Mouse (Mus musculus) liver, embryonic 13.5 days (tissue): Measurements from ENCODE around the gene Cenps. TPM values are rescaled to one million over a fixed set of nuclear protein-coding genes. Genes with fewer than 3 reads are reported as not detected.

Experiments used
- ATAC-seq: fragments of 200-750 bp; cut with Nextera tagmentation; 2 replicates; pipeline ENCODE4 v1.8.0; 2017; ENCODE audit warnings: low read depth, mild to moderate bottlenecking, moderate number of reproducible peaks, moderate library complexity
- DNase-seq: peaks from one replicate; pipeline ENCODE4 v3.0.0; 2022
- H3K27ac ChIP-seq: fragments of 300-500 bp; sonication (generic); 2 replicates; pipeline ENCODE4 v1.5.1; 2015; ENCODE audit warnings: moderate library complexity, mild to moderate bottlenecking, inconsistent platforms
- H3K27me3 ChIP-seq: fragments of 300-500 bp; sonication (generic); 2 replicates; pipeline ENCODE4 v1.6.1; 2015; ENCODE audit warnings: mild to moderate bottlenecking, inconsistent platforms
- H3K36me3 ChIP-seq: fragments of 300-500 bp; sonication (generic); 2 replicates; pipeline ENCODE4 v1.6.1; 2015; ENCODE audit warnings: mild to moderate bottlenecking, inconsistent platforms
- H3K4me1 ChIP-seq: fragments of 300-500 bp; sonication (generic); replicated peaks from 2 replicates; pipeline ENCODE4 v1.6.1; 2015; ENCODE audit warnings: inconsistent platforms
- H3K4me2 ChIP-seq: fragments of 300-500 bp; sonication (generic); 2 replicates; pipeline ENCODE4 v1.6.1; 2015; ENCODE audit warnings: inconsistent platforms, mild to moderate bottlenecking, moderate library complexity
- H3K4me3 ChIP-seq: fragments of 300-500 bp; sonication (generic); replicated peaks from 2 replicates; pipeline ENCODE4 v1.5.1; 2015; ENCODE audit warnings: mild to moderate bottlenecking, inconsistent platforms
- H3K9ac ChIP-seq: fragments of 300-500 bp; sonication (generic); 2 replicates; pipeline ENCODE4 v1.6.1; 2015; ENCODE audit warnings: mild to moderate bottlenecking, inconsistent platforms
- H3K9me3 ChIP-seq: fragments of 300-500 bp; sonication (generic); replicated peaks from 2 replicates; pipeline ENCODE4 v1.6.1; 2016; ENCODE audit warnings: inconsistent platforms
- WGBS: fragments of 180-500 bp; shearing (Covaris S2); methylation state at CpG from one replicate; pipeline ENCODE4 v1.1.7; 2015; ENCODE audit not compliant: insufficient replicate concordance; 5-methylcytosine and 5-hydroxymethylcytosine counted together
- polyA plus RNA-seq: library from polyadenylated mRNA; unstranded; fragments of >200 nt; fragmentation: Nextera tagmentation; extraction: Ambion mirVana; gene quantifications from 2 replicates; pipeline ENCODE4 v1.2.1, GENCODE M21; 2015

Cenps gene
- polyA plus RNA-seq, 1 experiment from 2014 or later: 20.7 TPM

- H3K36me3 ChIP-seq: peaks cover 99% of the 10 kb centered on the region
- ATAC-seq (peak; percentile 34; the same call in 1 of the 2 replicates), DNase-seq (no peak)
These were observed 18.3 kb upstream of the Cenps start for GRCm38 (mm10) chr4:149155711-149156110.

DNA sequence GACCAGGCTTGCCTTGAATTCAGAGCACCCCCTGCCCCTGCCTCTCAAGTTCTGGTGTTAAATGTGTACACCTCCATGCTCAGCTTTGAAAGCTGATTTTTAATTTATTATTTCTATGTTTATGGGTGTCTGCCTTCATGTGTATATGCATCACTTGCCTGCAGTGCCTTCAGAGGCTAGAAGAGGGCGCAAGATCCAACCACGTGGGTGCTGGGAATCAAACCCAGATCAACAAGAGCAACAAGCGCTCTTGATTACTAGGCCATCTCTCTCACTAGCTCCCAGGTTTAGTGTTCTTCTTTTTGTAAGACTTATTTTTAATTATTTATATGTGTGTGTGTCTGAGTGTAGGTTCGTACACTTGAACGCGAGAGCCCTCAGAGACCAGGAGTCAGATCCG is 17.4 kb upstream of the Cenps start:
- H3K9ac ChIP-seq: no peak overlapping the region
- no peak overlapping the region for H3K4me3 ChIP-seq
- no peak overlapping the region for H3K27ac ChIP-seq
- H3K36me3 ChIP-seq: peaks cover 98% of the 10 kb centered on the region
- DNase-seq (no peak), ATAC-seq (no peak)
- peaks cover 8% of the 10 kb centered on the region for H3K4me1 ChIP-seq
- no peaks in the 10 kb centered on the region for H3K27me3 ChIP-seq
- no peak overlapping the region for H3K4me2 ChIP-seq
- 91% methylated on average over 7 of the region's 7 CpGs for WGBS
- no peaks in the 10 kb centered on the region for H3K9me3 ChIP-seq

More at GRCm38 (mm10) chr4:149155711-149156110, 18.3 kb upstream of the Cenps start:
- Histone ChIP-seq H3K27ac (no peak overlapping the region), H3K4me3 (no peak overlapping the region), H3K4me1 (peaks cover 2% of the 10 kb centered on the region), H3K9me3 (no peaks in the 10 kb centered on the region), H3K27me3 (no peaks in the 10 kb centered on the region), H3K9ac (no peak overlapping the region), H3K4me2 (no peak overlapping the region)
- WGBS: 67% methylated on average over 6 of the region's 6 CpGs

DNA sequence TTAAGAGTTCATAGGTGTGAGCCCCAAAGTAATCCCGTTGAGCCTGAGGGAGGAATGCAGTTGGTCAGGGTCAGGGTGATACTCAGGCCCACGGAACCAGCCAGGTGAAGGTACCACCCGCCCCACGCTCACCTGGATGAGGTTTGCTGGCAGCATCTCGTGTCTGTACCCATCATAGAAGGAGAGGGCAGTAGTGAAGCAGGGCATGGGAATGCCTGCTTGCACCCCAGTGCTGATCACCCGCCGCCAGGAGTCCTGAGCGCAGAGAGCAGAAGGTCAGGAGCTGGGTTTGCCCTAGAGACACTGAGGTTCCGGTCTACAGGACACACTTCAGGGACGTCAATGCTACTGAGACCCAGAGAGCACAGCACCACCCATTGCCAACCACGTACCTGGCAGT is 13.3 kb upstream of the Cenps start:
- DNase-seq (no peak), ATAC-seq (no peak)
- Histone ChIP-seq H3K4me1 (peaks cover 37% of the 10 kb centered on the region), H3K36me3 (peaks cover 65% of the 10 kb centered on the region), H3K9me3 (no peaks in the 10 kb centered on the region), H3K4me2 (no peak overlapping the region), H3K9ac (no peak overlapping the region), H3K27me3 (no peaks in the 10 kb centered on the region), H3K27ac (peak overlapping the region; percentile 48), H3K4me3 (no peak overlapping the region)
- WGBS: 83% methylated on average over 11 of the region's 11 CpGs

DNA sequence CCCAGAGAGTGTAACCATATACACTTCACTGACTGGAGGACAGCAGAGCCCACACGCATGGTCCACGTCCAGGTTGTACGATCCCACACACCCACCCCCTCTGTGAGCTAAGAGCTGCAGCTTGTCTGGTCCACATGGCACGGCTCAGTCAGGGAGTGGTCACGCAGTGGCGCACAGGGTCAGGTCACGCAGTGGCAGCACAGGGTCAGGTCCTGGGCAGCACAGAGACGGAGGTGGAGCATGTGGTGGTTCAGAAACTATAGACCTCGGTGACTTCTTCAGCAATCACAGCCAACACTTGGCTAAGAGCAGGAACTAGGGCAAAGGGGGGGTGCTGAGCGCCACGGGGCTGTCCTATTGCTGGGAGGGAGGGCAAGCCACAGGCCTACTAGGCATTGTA is 12.8 kb upstream of the Cenps start:
- Histone ChIP-seq H3K9ac (no peak overlapping the region), H3K9me3 (no peaks in the 10 kb centered on the region), H3K27ac (peak overlapping the region; percentile 48), H3K36me3 (peaks cover 60% of the 10 kb centered on the region), H3K4me1 (peaks cover 37% of the 10 kb centered on the region), H3K4me2 (no peak overlapping the region), H3K27me3 (peaks cover 1% of the 10 kb centered on the region; the same call in 1 of the 2 replicates), H3K4me3 (no peak overlapping the region)
- 71% methylated on average over 11 of the region's 11 CpGs for WGBS
- DNase-seq: no peak
- ATAC-seq: peak; percentile 41

DNA sequence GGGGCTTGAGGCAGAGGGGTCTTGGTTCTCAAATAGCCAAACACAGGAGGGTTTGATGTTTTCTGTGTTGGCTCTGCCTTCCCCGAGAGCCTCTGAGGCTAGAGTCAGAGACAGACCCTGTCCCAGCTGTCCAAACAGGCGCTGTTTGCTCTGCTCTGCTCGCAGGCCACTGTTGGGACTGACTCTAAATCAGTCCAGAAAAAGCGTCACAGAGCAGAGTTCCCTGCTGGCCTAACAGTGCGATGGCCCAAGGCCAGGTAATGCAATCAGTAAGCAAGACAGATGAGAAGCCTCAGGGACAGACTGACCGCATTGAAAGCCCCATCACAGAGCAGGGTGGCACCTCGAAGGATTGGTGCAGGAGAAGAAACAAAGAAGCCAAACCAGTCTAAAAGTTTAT is 12.2 kb upstream of the Cenps start:
- Histone ChIP-seq H3K4me2 (no peak overlapping the region), H3K27ac (peak overlapping the region; percentile 48; the same call in 1 of the 2 replicates), H3K36me3 (peaks cover 54% of the 10 kb centered on the region), H3K9ac (no peak overlapping the region), H3K9me3 (no peaks in the 10 kb centered on the region), H3K27me3 (peaks cover 3% of the 10 kb centered on the region; the same call in 1 of the 2 replicates), H3K4me1 (peaks cover 37% of the 10 kb centered on the region), H3K4me3 (no peak overlapping the region)
- DNase-seq: no peak
- peak; percentile 62 for ATAC-seq
- WGBS: 71% methylated on average over 7 of the region's 7 CpGs

- DNase-seq (no peak), ATAC-seq (no peak)
- Histone ChIP-seq H3K36me3 (peaks cover 49% of the 10 kb centered on the region), H3K9ac (no peak overlapping the region), H3K4me3 (no peak overlapping the region), H3K4me1 (peaks cover 37% of the 10 kb centered on the region), H3K27me3 (peaks cover 3% of the 10 kb centered on the region; the same call in 1 of the 2 replicates), H3K4me2 (no peak overlapping the region), H3K27ac (peak overlapping the region; percentile 30; the same call in 1 of the 2 replicates), H3K9me3 (no peaks in the 10 kb centered on the region)
- 61% methylated on average over 9 of the region's 9 CpGs for WGBS
These were observed 11.8 kb upstream of the Cenps start for GRCm38 (mm10) chr4:149149196-149149595.

DNA sequence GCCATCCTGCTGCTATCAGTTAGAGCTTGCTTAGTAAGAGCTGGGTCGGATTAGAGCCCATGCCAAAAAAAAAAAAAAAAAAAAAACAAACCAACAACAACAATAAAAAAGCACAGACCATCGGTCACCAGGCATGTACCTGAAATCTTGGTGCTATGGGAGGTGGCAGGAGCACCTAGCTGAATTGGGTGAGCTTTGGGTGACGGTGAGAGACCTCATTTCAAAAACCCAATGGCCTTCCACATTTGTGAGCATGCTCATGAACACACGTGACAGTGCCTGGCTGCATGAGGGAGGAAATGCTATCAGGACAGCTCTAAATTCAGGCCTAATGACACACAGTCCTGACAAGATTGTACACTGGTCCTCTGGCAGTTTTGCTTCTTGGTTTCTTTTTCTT is 10.7 kb upstream of the Cenps start:
- peaks cover 3% of the 10 kb centered on the region; the same call in 1 of the 2 replicates for H3K27me3 ChIP-seq
- WGBS: 48% methylated on average over 4 of the region's 4 CpGs
- no peak overlapping the region for H3K4me2 ChIP-seq
- no peak overlapping the region for H3K4me3 ChIP-seq
- peaks cover 37% of the 10 kb centered on the region for H3K4me1 ChIP-seq
- no peak overlapping the region; the same call in 1 of the 2 replicates for H3K27ac ChIP-seq
- DNase-seq (no peak), ATAC-seq (no peak)
- no peak overlapping the region for H3K9ac ChIP-seq
- no peaks in the 10 kb centered on the region for H3K9me3 ChIP-seq
- peaks cover 38% of the 10 kb centered on the region for H3K36me3 ChIP-seq

GRCm38 (mm10) chr4:149147528-149147927 is 10.1 kb upstream of the Cenps start:
- Histone ChIP-seq H3K27ac (no peak overlapping the region), H3K9ac (no peak overlapping the region), H3K36me3 (peaks cover 33% of the 10 kb centered on the region), H3K4me2 (no peak overlapping the region), H3K4me1 (peaks cover 37% of the 10 kb centered on the region), H3K9me3 (no peaks in the 10 kb centered on the region), H3K27me3 (peaks cover 3% of the 10 kb centered on the region; the same call in 1 of the 2 replicates), H3K4me3 (no peak overlapping the region)
- no peak for DNase-seq
- no peak for ATAC-seq
- 51% methylated on average over 7 of the region's 7 CpGs for WGBS

GRCm38 (mm10) chr4:149145151-149145550 is 7.7 kb upstream of the Cenps start:
- Histone ChIP-seq H3K9ac (no peak overlapping the region), H3K4me2 (no peak overlapping the region), H3K4me3 (no peak overlapping the region), H3K9me3 (no peaks in the 10 kb centered on the region), H3K27ac (no peak overlapping the region), H3K4me1 (peaks cover 30% of the 10 kb centered on the region), H3K27me3 (peaks cover 3% of the 10 kb centered on the region; the same call in 1 of the 2 replicates), H3K36me3 (peaks cover 9% of the 10 kb centered on the region)
- whole genome bisulfite sequencing: 76% methylated on average over 4 of the region's 4 CpGs
- no peak for DNase-seq
- ATAC-seq: no peak

DNA sequence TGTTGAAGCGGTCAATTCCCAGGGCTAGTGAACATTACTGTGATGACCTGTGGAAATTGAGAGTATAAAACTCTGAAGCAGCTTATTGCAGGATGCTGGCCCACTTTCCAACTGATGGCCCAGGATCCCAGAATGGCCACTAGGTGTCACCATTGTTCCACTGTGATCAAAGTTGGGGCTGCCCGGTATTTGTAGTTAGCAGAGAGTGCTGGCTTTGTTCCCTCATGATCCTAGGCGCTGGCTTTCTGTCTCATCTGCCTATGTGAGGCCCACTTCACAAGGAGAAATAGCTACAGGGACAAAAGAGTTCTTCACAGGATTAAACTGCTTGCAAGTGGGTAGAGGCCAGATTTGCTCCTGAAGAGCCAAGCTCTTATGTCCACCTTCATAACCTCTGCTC is 7.0 kb upstream of the Cenps start:
- ATAC-seq: peak; percentile 65
- Histone ChIP-seq H3K9ac (no peak overlapping the region), H3K9me3 (no peaks in the 10 kb centered on the region), H3K27ac (no peak overlapping the region), H3K4me2 (no peak overlapping the region), H3K4me3 (no peak overlapping the region), H3K27me3 (peaks cover 3% of the 10 kb centered on the region; the same call in 1 of the 2 replicates), H3K36me3 (peaks cover 3% of the 10 kb centered on the region), H3K4me1 (peaks cover 29% of the 10 kb centered on the region)
- 1% methylated on average over 3 of the region's 3 CpGs for WGBS
- DNase-seq: no peak

- Histone ChIP-seq H3K9me3 (no peaks in the 10 kb centered on the region), H3K4me3 (no peak overlapping the region), H3K27ac (no peak overlapping the region), H3K36me3 (no peaks in the 10 kb centered on the region), H3K27me3 (peaks cover 3% of the 10 kb centered on the region; the same call in 1 of the 2 replicates), H3K4me1 (peaks cover 24% of the 10 kb centered on the region), H3K4me2 (no peak overlapping the region), H3K9ac (no peak overlapping the region)
- no peak for DNase-seq
- ATAC-seq: no peak
- 10% methylated on average over 4 of the region's 4 CpGs for WGBS
These were observed 6.2 kb upstream of the Cenps start for GRCm38 (mm10) chr4:149143594-149143993.

- ATAC-seq (no peak), DNase-seq (no peak)
- Histone ChIP-seq H3K9me3 (no peaks in the 10 kb centered on the region), H3K36me3 (no peaks in the 10 kb centered on the region), H3K4me1 (peaks cover 15% of the 10 kb centered on the region), H3K4me2 (no peak overlapping the region), H3K27me3 (no peaks in the 10 kb centered on the region), H3K4me3 (no peak overlapping the region), H3K27ac (no peak overlapping the region), H3K9ac (no peak overlapping the region)
- whole genome bisulfite sequencing: 80% methylated on average over 8 of the region's 8 CpGs
These were observed 1.1 kb upstream of the Cenps start for GRCm38 (mm10) chr4:149138515-149138914.
